Mouse (Mus musculus) myocyte (in vitro differentiated cells): ENCODE measurements around the gene Xrcc1. TPM values are rescaled to one million over a fixed set of nuclear protein-coding genes. Genes with fewer than 3 reads are reported as not detected.
A peak's percentile ranks its signal among the peaks of the same experiment; 100 is the strongest.

Source experiments
- H3K27me3 ChIP-seq: one replicate; pipeline ENCODE4 v1.6.1; 2011; ENCODE audit not compliant: control insufficient read depth, insufficient read depth, insufficient read length
- H3K36me3 ChIP-seq: one replicate; pipeline ENCODE4 v1.6.1; 2011; ENCODE audit not compliant: control insufficient read depth, insufficient read depth
- H3K4me2 ChIP-seq: one replicate; pipeline ENCODE4 v1.6.1; 2011; ENCODE audit warnings: low read depth, control low read depth
- H3K4me3 ChIP-seq: one replicate; pipeline ENCODE4 v1.5.1; 2011; ENCODE audit warnings: mild to moderate bottlenecking, control low read depth, moderate library complexity
- H3K79me2 ChIP-seq: one replicate; pipeline ENCODE4 v1.6.1; 2011; ENCODE audit not compliant: control insufficient read depth, insufficient read depth
- H3ac ChIP-seq: one replicate; pipeline ENCODE4 v1.6.1; 2011; ENCODE audit not compliant: control insufficient read depth, insufficient read length
- CEBPB ChIP-seq: IDR thresholded peaks from 2 replicates; pipeline ENCODE4 v1.6.1; 2011; ENCODE audit warnings: mild to moderate bottlenecking, moderate library complexity; ENCODE audit not compliant: poor library complexity, insufficient read depth, severe bottlenecking
- E2F4 ChIP-seq: IDR thresholded peaks from one replicate; pipeline ENCODE4 v1.6.1; 2011; ENCODE audit warnings: mild to moderate bottlenecking, control low read depth, moderate library complexity; ENCODE audit not compliant: insufficient read depth
- MAX ChIP-seq: IDR thresholded peaks from one replicate; pipeline ENCODE4 v1.6.1; 2011; ENCODE audit warnings: low read depth, mild to moderate bottlenecking, control low read depth
- MYOD1 ChIP-seq, 3 experiments: IDR thresholded peaks; one replicate each; pipeline ENCODE4 v1.6.1; 2011; ENCODE audit warnings: control low read depth in 2 of 3, low read depth in 2 of 3, mild to moderate bottlenecking in 2 of 3, moderate library complexity in 1 of 3; ENCODE audit not compliant: insufficient read length in 2 of 3, control insufficient read depth in 1 of 3
- MYOG ChIP-seq, 3 experiments: IDR thresholded peaks; one replicate each; pipeline ENCODE4 v1.6.1; 2011; ENCODE audit warnings: control low read depth in 2 of 3, low read depth in 2 of 3, mild to moderate bottlenecking in 2 of 3; ENCODE audit not compliant: insufficient read length in 2 of 3, control insufficient read depth in 1 of 3, insufficient read depth in 1 of 3
- POLR2A ChIP-seq: IDR thresholded peaks from one replicate; pipeline ENCODE4 v1.6.1; 2011; ENCODE audit warnings: low read depth, mild to moderate bottlenecking, control low read depth, moderate library complexity; ENCODE audit not compliant: insufficient read length
- POLR2AphosphoS2 ChIP-seq: IDR thresholded peaks from one replicate; pipeline ENCODE4 v1.6.1; 2011; ENCODE audit warnings: low read depth, control low read depth; ENCODE audit not compliant: insufficient read length
- REST ChIP-seq: IDR thresholded peaks from one replicate; pipeline ENCODE4 v1.6.1; 2011; ENCODE audit warnings: mild to moderate bottlenecking, control low read depth, moderate library complexity; ENCODE audit not compliant: insufficient read depth, insufficient read length
- SRF ChIP-seq: IDR thresholded peaks from one replicate; pipeline ENCODE4 v1.6.1; 2011; ENCODE audit warnings: low read depth; ENCODE audit not compliant: control insufficient read depth, insufficient read length
- TCF12 ChIP-seq: IDR thresholded peaks from one replicate; pipeline ENCODE4 v1.6.1; 2011; ENCODE audit warnings: mild to moderate bottlenecking, control low read depth; ENCODE audit not compliant: poor library complexity, insufficient read depth, severe bottlenecking
- TCF3 ChIP-seq: IDR thresholded peaks from one replicate; pipeline ENCODE4 v1.6.1; 2011; ENCODE audit warnings: low read depth, control low read depth; ENCODE audit not compliant: insufficient read length
- USF1 ChIP-seq: IDR thresholded peaks from one replicate; pipeline ENCODE4 v1.6.1; 2011; ENCODE audit warnings: low read depth, mild to moderate bottlenecking, control low read depth, moderate library complexity
- polyA plus RNA-seq: library from polyadenylated mRNA; unstranded; fragments of >200 nt; fragmentation: generic; extraction: Trizol; gene quantifications from one replicate; pipeline ENCODE4 v1.2.1, GENCODE M21; 2012; ENCODE audit warnings: missing spikeins

The Xrcc1 gene
- polyA plus RNA-seq, 1 experiment: 32.7 TPM

- H3ac ChIP-seq: no peak overlapping the region
- H3K36me3 ChIP-seq: no peaks in the 10 kb centered on the region
- H3K79me2 ChIP-seq: no peaks in the 10 kb centered on the region
- H3K27me3 ChIP-seq: no peaks in the 10 kb centered on the region
- no peak overlapping the region for H3K4me3 ChIP-seq
- peak overlapping the region; percentile 58 for H3K4me2 ChIP-seq
- TF ChIP-seq TCF3 (no peak), MYOD1 (IDR thresholded peaks at IDR 0.05; ENCODE audit: control insufficient read depth in 1 of 3, insufficient read length in 2 of 3, low read depth in 2 of 3) (no peak), CEBPB (no peak), POLR2A (peak; percentile 26), USF1 (no peak), POLR2AphosphoS2 (peak; percentile 68), SRF (no peak), E2F4 (no peak), REST (no peak), TCF12 (no peak), MAX (no peak), MYOG (IDR thresholded peaks at IDR 0.05; ENCODE audit: control insufficient read depth in 1 of 3, insufficient read depth in 1 of 3, insufficient read length in 2 of 3, low read depth in 2 of 3) (peak in 1 of 3 experiments; percentile 24)
Measured at GRCm38 (mm10) chr7:24538154-24538553, 7.9 kb upstream of the Xrcc1 start.

DNA sequence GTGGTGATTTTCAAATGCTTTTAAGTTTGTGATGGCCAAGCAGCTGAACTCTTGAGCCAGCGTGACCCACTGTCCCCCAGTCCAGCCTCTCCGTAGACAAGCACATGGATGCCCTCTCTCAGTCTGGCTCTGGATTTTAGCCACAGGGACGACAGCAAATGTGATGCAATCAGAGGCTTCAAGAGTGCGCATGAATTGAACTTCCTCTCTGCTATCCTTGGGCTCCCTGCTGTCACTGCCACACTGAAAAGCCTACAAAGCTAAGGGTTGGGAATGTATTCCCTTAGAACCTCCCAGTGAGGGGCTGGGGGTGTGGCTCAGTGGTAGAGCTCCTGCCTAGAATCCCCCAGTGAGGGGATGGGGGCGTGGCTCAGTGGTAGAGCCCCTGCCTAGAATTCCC lies 7.4 kb upstream of the Xrcc1 start:
- no peaks in the 10 kb centered on the region for H3K36me3 ChIP-seq
- H3K79me2 ChIP-seq: no peaks in the 10 kb centered on the region
- H3K4me2 ChIP-seq: peak overlapping the region; percentile 58
- H3ac ChIP-seq: no peak overlapping the region
- no peak overlapping the region for H3K4me3 ChIP-seq
- no peaks in the 10 kb centered on the region for H3K27me3 ChIP-seq
- TF ChIP-seq MYOG (IDR thresholded peaks at IDR 0.05; ENCODE audit: control insufficient read depth in 1 of 3, insufficient read depth in 1 of 3, insufficient read length in 2 of 3, low read depth in 2 of 3): no peak
- TF ChIP-seq POLR2AphosphoS2: no peak
- TF ChIP-seq POLR2A: no peak
- TF ChIP-seq CEBPB: 0 out of 2 replicates have a peak, but pooled peaks have one; percentile 7

DNA sequence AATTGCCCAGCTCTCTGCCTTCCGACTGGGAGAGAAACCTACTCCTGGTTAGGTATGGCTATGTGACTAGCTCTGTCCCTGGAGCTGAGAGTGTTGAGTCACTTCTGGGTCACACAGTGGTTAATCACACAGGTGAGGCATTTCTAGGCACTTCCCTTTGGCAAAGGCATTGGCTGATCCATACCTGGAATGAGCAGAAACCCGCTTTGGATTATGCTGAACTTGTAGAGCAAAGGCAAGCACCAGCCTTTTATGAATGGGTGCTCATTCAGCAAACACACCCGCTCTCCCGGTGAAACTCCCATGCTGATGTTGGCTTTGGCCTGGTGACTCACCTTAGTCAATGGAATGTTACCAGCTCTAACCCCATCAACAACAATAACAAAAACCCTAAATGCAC lies 6.4 kb upstream of the Xrcc1 start:
- TF ChIP-seq POLR2AphosphoS2: no peak
- TF ChIP-seq TCF3: no peak
- no peak for TF ChIP-seq POLR2A
- no peak for TF ChIP-seq SRF
- TF ChIP-seq E2F4: no peak
- TF ChIP-seq TCF12: no peak
- no peak for TF ChIP-seq USF1
- TF ChIP-seq CEBPB: no peak
- TF ChIP-seq REST: no peak
- TF ChIP-seq MYOD1 (IDR thresholded peaks at IDR 0.05; ENCODE audit: control insufficient read depth in 1 of 3, insufficient read length in 2 of 3, low read depth in 2 of 3): no peak
- no peak for TF ChIP-seq MAX
- no peak for TF ChIP-seq MYOG (IDR thresholded peaks at IDR 0.05; ENCODE audit: control insufficient read depth in 1 of 3, insufficient read depth in 1 of 3, insufficient read length in 2 of 3, low read depth in 2 of 3)
- Histone ChIP-seq H3K27me3 (no peaks in the 10 kb centered on the region), H3K79me2 (no peaks in the 10 kb centered on the region), H3K4me2 (no peak overlapping the region), H3K36me3 (no peaks in the 10 kb centered on the region), H3ac (no peak overlapping the region), H3K4me3 (no peak overlapping the region)

DNA sequence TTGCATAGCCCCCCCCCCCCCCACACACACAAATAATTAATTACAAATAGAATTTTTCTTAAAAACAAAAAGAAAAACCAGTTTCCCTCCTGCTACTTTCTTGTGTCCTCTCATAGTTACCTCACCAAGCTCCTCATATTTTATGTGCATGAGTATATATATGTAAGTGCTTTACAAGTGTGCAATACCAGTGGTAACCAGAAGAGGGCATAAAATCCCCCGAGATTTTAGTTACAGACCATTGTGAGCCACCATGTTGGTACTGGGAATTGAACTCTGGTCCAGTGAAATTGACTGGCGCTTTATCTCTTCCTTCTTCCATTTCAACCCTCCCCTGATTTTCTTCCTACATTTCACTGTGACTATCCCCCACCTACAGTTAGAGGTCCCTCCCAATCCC lies 1.6 kb upstream of the Xrcc1 start:
- no peak overlapping the region for H3ac ChIP-seq
- H3K4me2 ChIP-seq: no peak overlapping the region
- no peak for TF ChIP-seq E2F4
- no peak for TF ChIP-seq TCF3
- no peak for TF ChIP-seq REST
- no peak for TF ChIP-seq TCF12
- TF ChIP-seq POLR2A: no peak
- no peak for TF ChIP-seq POLR2AphosphoS2
- no peak for TF ChIP-seq CEBPB
- no peak for TF ChIP-seq MAX
- TF ChIP-seq USF1: no peak
- no peaks in the 10 kb centered on the region for H3K36me3 ChIP-seq
- H3K27me3 ChIP-seq: no peaks in the 10 kb centered on the region
- no peak overlapping the region for H3K4me3 ChIP-seq
- H3K79me2 ChIP-seq: peaks cover 7% of the 10 kb centered on the region

- TF ChIP-seq TCF12: peak; percentile 25
- peak; percentile 78 for TF ChIP-seq E2F4
- TF ChIP-seq SRF: peak; percentile 34
- peak; percentile 47 for TF ChIP-seq POLR2A
- peak; percentile 51 to 89 (median 87) for TF ChIP-seq MYOD1 (IDR thresholded peaks at IDR 0.05; ENCODE audit: control insufficient read depth in 1 of 3, insufficient read length in 2 of 3, low read depth in 2 of 3)
- TF ChIP-seq MYOG (IDR thresholded peaks at IDR 0.05; ENCODE audit: control insufficient read depth in 1 of 3, insufficient read depth in 1 of 3, insufficient read length in 2 of 3, low read depth in 2 of 3): peak; percentile 49 to 82 (median 68)
- no peak for TF ChIP-seq POLR2AphosphoS2
- no peak for TF ChIP-seq TCF3
- Histone ChIP-seq H3K27me3 (no peaks in the 10 kb centered on the region), H3K36me3 (no peaks in the 10 kb centered on the region), H3K4me3 (peak overlapping the region; percentile 51), H3K79me2 (peaks cover 7% of the 10 kb centered on the region), H3ac (peak overlapping the region; percentile 11), H3K4me2 (peak overlapping the region; percentile 84)
Measured at GRCm38 (mm10) chr7:24546634-24547389, 723 bp downstream of the Xrcc1 start.
